Mouse (Mus musculus) lung, postnatal 0 days (tissue): Measurements from ENCODE around the gene Erp44.

Experiments used
- CTCF ChIP-seq: IDR thresholded peaks from 2 replicates; pipeline ENCODE4 v1.5.1; 2016; ENCODE audit warnings: antibody characterized with exemption, mild to moderate bottlenecking
- EP300 ChIP-seq: IDR thresholded peaks from 2 replicates; pipeline ENCODE4 v1.6.1; 2016; ENCODE audit warnings: antibody characterized with exemption, mild to moderate bottlenecking, control low read depth

DNA sequence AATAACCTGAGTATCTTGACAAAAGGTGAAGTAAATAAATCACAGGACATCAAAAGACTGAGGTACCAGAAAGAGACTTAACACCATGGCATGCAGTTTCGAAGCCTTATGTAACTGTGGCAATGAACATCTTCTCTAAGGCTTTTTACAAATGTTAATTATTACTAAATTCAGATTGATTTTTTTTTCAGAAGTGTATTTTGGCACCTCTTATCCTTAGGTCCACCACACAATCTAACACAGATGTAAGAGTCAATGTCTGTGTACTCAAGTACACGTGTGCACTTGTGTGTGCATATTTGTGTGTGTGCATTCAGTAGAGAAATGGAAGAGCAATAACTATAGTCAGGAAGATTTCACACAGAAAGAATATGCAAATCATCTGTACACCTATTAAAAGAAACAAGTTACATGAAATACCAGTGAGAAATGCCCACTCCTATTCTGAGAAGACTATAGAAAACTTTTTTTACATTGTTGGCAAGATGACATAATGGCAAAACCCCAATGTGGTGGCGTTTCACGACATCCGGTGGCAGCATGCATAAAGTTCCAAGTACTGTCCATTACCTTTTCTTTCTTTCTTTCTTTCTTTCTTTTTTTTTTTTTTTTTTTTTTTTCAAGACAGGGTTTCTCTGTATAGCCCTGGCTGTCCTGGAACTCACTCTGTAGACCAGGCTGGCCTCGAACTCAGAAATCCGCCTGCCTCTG lies 6.1 kb downstream of the Erp44 start:
- TF ChIP-seq CTCF (no peak), EP300 (no peak)
